Mouse (Mus musculus): ENCODE data around the gene Gm33543. TPM values are rescaled to one million over a fixed set of nuclear protein-coding genes. Genes with fewer than 3 reads are reported as not detected.

Gm33543 gene
- polyA plus RNA-seq (2015; fragmentation: Nextera tagmentation; extraction: Ambion mirVana) = not detected in 2 replicates

DNA sequence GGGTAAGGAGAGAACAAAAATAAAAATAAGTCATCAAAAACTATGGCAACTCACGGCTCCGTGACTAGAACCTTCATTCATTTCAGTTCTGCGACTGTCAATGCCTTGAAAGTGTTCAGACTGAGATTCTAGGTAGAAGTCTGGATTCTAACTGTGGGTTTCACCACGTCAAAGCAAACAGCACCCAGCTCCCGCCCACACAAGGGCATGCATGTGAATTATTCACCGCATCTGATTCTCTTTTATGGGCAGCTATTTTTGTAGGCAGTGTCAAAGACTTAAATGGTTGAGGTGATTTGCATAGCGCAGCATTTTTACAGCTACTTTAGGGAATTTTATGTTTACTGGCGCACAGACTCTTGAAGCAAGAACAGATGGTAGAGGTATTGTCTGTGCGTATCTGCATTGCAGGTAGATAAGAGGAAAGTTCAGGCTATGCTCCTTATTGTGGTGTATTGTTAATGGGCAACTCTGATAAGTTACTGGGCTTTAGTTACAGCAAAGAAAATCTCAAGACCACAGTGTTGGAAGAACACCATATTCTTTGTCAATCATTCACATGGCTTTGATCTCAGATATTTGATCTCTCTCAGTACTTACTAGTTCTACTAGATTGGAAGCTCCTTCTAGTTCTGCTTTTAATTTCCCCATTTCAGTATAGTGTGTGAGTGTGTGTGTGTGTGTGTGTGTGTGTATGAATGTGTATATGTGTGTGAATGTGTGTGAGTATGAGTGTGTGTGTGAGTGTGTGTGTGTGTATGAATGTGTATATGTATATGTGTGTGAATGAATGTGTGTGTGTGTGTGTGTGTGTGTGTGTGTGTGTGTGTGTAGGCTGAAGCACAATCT lies at the start of gene Gm33543:
Gm33543 (minus strand) TSS at position 142 of the 849 bp plus-strand sequence.
- no peaks in the 10 kb centered on the region for H3K9me3 ChIP-seq
- H3K36me3 ChIP-seq = no peaks in the 10 kb centered on the region
- peaks cover 6% of the 10 kb centered on the region; the same call in 1 of the 2 replicates for H3K27me3 ChIP-seq (replicated peaks)
- H3K4me3 ChIP-seq = no peak within 1 kb of the TSS
- no peak for ATAC-seq (ENCODE audit: extremely low read depth, insufficient number of reproducible peaks, low FRiP score, low TSS enrichment)
- WGBS = 79% methylated on average over 9 of the region's 9 CpGs
- H3K4me2 ChIP-seq = no peak within 1 kb of the TSS
- no peak within 1 kb of the TSS for H3K9ac ChIP-seq
- no peak within 1 kb of the TSS for H3K27ac ChIP-seq (replicated peaks)
- H3K4me1 ChIP-seq = peaks cover 6% of the 10 kb centered on the region

DNA sequence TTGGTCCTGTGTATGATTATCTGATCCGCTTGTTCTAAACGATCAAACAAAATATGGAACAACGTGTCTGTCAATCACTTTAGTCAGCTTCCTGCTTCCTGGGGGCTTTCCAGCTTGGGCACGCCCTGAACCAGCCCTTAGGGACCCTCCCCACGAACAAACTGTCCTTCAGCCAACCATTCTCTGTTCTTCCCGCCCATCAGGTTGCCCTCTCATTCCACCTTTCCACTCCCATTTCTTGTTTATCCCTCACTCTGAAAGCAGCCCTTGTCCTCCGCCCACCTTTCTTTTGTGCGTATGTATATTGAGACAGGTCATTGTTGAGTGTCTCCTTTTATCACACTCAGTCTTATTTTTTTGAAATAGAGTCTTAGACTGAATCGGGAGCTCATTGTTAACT lies 49.4 kb upstream of the Gm33543 start:
- WGBS = 77% methylated on average over 9 of the region's 9 CpGs
- no peak for ATAC-seq (ENCODE audit: extremely low read depth, insufficient number of reproducible peaks, low FRiP score, low TSS enrichment)
- Histone ChIP-seq H3K9ac (no peak overlapping the region), H3K36me3 (no peaks in the 10 kb centered on the region), H3K9me3 (no peaks in the 10 kb centered on the region), H3K27ac (replicated peaks) (no peak overlapping the region), H3K4me1 (peaks cover 9% of the 10 kb centered on the region; the same call in 1 of the 2 replicates), H3K27me3 (replicated peaks) (peaks cover 3% of the 10 kb centered on the region), H3K4me2 (no peak overlapping the region), H3K4me3 (no peak overlapping the region)

DNA sequence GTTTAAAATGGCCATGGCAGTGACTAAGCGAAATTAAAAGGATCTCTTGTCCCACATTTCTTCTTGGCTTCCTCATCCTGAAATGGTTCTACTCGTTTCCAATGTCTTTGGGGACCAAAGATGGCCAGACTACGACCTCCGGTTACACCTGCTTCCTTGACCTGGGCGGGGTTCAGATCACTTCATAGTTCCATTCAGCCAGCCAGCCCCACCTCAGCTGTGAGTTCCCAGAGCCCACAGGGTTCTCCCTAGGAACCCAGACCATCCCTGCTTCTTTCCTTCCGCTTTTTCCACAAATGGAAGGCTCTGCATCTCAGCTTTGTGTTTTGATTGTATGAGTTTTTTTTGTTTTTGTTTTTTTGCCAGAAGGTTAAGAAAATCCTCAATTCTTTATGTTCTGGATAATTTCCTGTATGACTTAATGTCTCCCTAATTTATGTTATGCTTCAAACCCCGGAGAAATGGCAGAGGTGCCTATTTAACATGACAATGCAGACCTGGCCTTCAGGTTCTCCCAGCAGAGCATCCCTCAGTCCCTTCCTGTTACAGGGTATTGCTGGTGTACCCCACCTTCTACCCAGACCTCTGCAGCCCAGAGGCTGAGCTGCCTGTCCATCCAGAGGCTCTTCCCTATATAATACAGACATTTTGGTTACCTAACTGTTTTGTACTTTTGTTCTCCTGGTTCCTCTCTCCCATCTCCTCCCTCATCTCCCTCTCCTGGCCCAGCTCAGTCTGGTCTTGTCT lies 48.7 kb upstream of the Gm33543 start:
- Histone ChIP-seq H3K4me2 (no peak overlapping the region), H3K27me3 (replicated peaks) (peaks cover 3% of the 10 kb centered on the region), H3K9ac (no peak overlapping the region), H3K4me1 (peaks cover 9% of the 10 kb centered on the region; the same call in 1 of the 2 replicates), H3K27ac (replicated peaks) (no peak overlapping the region), H3K4me3 (no peak overlapping the region), H3K36me3 (no peaks in the 10 kb centered on the region), H3K9me3 (no peaks in the 10 kb centered on the region)
- ATAC-seq (ENCODE audit: extremely low read depth, insufficient number of reproducible peaks, low FRiP score, low TSS enrichment) = no peak; the same call in 1 of the 2 replicates
- 70% methylated on average over 7 of the region's 7 CpGs for WGBS

DNA sequence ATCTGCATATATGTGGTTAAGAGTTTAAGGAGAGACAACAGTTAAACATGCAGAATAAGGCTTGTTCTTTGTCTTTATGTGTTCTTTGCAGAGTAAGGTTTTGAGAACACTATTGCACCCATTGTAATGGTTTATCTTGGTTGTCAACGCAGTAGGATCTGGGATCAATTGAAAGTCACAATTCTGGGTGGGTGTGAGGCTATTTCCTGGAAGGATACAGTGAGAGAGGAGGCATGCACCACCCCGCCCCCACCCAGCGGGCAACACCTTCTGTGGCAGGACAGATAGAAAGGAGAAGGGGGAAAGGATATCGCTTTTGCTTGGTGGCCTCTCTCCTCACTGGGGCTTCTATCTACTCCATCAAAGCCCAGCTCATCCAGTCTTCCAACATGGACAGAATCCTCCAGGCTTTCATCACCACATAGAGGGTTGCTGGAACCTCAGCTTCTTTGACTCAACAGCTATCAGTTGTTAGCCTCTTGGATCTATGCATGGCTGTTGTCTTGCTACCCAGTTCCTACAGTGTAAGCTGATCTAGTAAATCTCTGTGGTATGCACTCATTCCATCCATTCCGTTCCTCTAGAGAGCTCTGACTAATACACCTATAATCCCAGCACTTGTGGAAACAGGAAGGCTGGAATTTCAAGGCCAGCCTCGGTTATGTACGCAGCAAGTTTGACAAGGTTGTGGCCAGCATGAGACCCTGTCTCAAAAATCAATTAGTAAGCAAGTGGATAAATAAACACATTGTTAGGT lies 41.2 kb upstream of the Gm33543 start:
- no peaks in the 10 kb centered on the region for H3K27me3 ChIP-seq (replicated peaks)
- WGBS = 47% methylated on average over 7 of the region's 7 CpGs
- no peaks in the 10 kb centered on the region for H3K9me3 ChIP-seq
- H3K9ac ChIP-seq = no peak overlapping the region
- peaks cover 5% of the 10 kb centered on the region; the same call in 1 of the 2 replicates for H3K4me1 ChIP-seq
- no peak overlapping the region for H3K4me2 ChIP-seq
- H3K36me3 ChIP-seq = no peaks in the 10 kb centered on the region
- ATAC-seq (ENCODE audit: extremely low read depth, insufficient number of reproducible peaks, low FRiP score, low TSS enrichment) = no peak
- H3K4me3 ChIP-seq = no peak overlapping the region
- no peak overlapping the region for H3K27ac ChIP-seq (replicated peaks)

DNA sequence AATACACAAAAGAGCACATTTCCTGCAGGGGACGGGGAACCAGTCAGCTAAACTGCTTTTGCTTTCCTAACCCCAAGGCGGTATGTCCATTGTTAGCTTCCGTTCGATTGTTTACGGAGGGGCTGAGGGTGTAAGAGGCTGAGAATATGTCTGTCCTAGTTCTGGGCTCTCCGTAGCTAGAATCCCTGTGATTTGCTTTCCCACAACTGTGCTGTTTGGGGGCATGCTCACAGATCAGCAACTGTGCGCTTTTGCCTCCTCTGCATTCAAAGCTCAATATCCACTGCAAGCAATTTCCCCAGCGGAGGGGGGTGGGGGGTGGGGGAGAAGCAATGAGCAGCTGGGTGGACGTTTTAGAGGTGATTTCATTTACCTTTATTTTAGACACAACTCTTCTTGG lies 39.3 kb upstream of the Gm33543 start:
- no peak overlapping the region for H3K9ac ChIP-seq
- no peaks in the 10 kb centered on the region for H3K36me3 ChIP-seq
- H3K27ac ChIP-seq (replicated peaks) = no peak overlapping the region
- peaks cover 5% of the 10 kb centered on the region; the same call in 1 of the 2 replicates for H3K4me1 ChIP-seq
- H3K4me2 ChIP-seq = no peak overlapping the region
- 59% methylated on average over 9 of the region's 9 CpGs for WGBS
- H3K4me3 ChIP-seq = no peak overlapping the region
- no peak for ATAC-seq (ENCODE audit: extremely low read depth, insufficient number of reproducible peaks, low FRiP score, low TSS enrichment)
- H3K27me3 ChIP-seq (replicated peaks) = no peaks in the 10 kb centered on the region
- no peaks in the 10 kb centered on the region for H3K9me3 ChIP-seq

DNA sequence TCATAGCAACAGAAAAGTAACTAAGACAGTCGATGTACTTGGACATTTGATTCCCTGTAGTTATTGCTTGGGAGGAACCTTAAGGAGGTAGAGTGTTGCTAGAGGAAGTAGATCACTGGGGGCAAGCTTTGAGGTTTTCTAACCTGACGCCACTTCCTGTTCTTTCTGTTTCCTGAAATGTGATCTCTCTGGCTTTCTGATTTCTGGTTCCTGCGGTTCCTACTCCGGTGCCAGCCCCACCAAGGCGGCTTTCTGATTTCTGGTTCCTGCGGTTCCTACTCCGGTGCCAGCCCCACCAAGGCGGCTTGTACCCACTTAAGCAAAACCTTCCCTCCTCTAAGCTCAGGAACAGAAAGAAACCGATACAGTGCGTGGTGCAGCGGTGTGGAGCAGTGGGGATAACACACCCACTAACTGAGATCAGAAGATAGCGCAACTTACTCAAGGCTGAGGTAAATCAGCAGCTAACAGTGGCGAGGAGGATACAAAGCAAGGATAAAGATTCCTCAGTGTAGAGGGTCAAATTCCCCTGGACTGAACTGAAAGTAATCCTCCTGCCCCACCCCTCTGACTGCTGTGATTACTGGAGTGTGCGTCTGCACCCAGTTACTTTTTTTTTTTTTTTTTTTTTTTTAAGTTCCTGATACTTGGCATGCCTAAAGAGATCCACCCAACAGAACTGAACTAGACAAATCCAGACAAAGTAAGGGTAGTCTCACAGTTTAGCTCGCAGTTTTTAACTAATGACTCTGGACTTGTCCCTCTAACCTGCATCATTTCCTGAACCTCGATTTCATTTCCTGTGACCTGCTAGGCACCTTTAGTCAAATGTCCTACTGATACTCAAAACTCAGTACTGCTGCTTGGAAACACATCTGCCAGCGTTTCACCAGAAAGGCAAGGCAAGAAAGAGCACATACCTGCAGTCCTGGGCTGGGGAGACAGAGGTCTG lies 37.5 kb upstream of the Gm33543 start:
- Histone ChIP-seq H3K36me3 (no peaks in the 10 kb centered on the region), H3K27ac (replicated peaks) (no peak overlapping the region), H3K4me2 (no peak overlapping the region), H3K9ac (no peak overlapping the region), H3K9me3 (no peaks in the 10 kb centered on the region), H3K4me3 (no peak overlapping the region), H3K4me1 (peaks cover 5% of the 10 kb centered on the region; the same call in 1 of the 2 replicates), H3K27me3 (replicated peaks) (no peaks in the 10 kb centered on the region)
- 83% methylated on average over 17 of the region's 17 CpGs for WGBS
- ATAC-seq (ENCODE audit: extremely low read depth, insufficient number of reproducible peaks, low FRiP score, low TSS enrichment) = no peak

DNA sequence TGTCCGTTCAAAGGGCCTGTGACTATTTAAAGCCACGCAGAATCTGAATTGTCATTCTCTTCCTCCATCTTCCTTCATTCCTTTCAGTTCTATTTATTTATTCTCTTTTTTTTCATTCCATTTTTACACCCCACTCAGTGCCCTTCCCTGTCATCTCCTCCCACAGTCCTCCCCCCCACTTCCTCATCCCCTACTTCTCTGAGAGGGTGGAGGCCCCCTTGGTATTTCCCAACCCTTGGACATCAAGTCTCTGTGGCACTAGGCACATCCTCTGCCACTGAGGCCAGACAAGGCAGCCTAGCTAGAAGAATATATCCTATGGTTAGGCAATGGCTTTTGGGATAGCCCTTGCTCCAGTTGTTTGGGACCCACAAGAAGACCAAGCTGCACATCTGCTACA lies 28.1 kb upstream of the Gm33543 start:
- Histone ChIP-seq H3K27me3 (replicated peaks) (no peaks in the 10 kb centered on the region), H3K36me3 (no peaks in the 10 kb centered on the region), H3K27ac (replicated peaks) (no peak overlapping the region), H3K4me3 (no peak overlapping the region), H3K9me3 (no peaks in the 10 kb centered on the region), H3K4me1 (no peaks in the 10 kb centered on the region), H3K9ac (no peak overlapping the region), H3K4me2 (no peak overlapping the region)
- 75% methylated on average over 2 of the region's 2 CpGs for WGBS
- ATAC-seq (ENCODE audit: extremely low read depth, insufficient number of reproducible peaks, low FRiP score, low TSS enrichment) = no peak

DNA sequence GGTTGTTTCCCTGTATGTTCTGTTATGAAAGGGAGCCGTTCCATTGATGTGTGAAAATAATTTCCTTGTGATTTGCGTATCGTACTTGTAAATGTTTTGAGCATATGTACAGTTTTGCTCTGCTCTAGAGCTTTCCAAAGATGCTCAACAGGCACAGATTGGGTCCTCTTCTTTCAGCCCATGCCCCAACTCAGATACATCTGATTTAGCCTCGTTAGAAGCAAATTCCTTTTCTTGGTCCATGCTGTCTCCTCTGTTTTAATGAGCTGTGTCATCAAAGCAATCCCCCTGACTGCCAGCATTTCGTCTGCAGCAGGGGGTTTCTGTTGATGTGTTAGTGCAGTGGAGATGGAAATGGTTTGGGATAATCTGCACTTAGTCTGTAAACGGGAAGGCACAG lies 25.6 kb upstream of the Gm33543 start:
- 61% methylated on average over 6 of the region's 6 CpGs for WGBS
- Histone ChIP-seq H3K27ac (replicated peaks) (no peak overlapping the region), H3K27me3 (replicated peaks) (no peaks in the 10 kb centered on the region), H3K9me3 (no peaks in the 10 kb centered on the region), H3K4me1 (peaks cover 15% of the 10 kb centered on the region), H3K9ac (no peak overlapping the region), H3K4me2 (no peak overlapping the region), H3K4me3 (no peak overlapping the region), H3K36me3 (no peaks in the 10 kb centered on the region)
- no peak for ATAC-seq (ENCODE audit: extremely low read depth, insufficient number of reproducible peaks, low FRiP score, low TSS enrichment)

DNA sequence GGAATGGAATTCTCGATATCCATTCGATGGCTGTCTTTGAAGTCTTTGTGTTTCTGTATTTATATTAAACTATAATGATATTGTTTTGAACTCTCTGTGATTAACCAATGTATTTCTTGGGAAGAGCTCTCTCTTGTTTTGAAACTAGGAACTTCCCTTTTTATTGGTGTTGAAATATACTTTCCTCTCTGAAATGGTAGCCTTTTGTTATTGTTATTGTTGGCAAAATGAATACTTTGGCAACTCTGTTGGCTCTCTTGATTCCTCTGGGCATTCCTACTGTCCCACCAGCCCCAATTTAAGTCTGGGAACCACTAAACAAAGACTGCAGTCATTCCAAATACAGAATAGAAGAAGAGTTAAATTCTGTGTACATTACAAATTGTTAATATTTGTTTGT lies 24.9 kb upstream of the Gm33543 start:
- Histone ChIP-seq H3K36me3 (no peaks in the 10 kb centered on the region), H3K9ac (no peak overlapping the region), H3K4me1 (peaks cover 15% of the 10 kb centered on the region), H3K27ac (replicated peaks) (no peak overlapping the region), H3K4me2 (no peak overlapping the region), H3K27me3 (replicated peaks) (no peaks in the 10 kb centered on the region), H3K9me3 (no peaks in the 10 kb centered on the region), H3K4me3 (no peak overlapping the region)
- ATAC-seq (ENCODE audit: extremely low read depth, insufficient number of reproducible peaks, low FRiP score, low TSS enrichment) = no peak
- WGBS = 83% methylated on average over 2 of the region's 2 CpGs

DNA sequence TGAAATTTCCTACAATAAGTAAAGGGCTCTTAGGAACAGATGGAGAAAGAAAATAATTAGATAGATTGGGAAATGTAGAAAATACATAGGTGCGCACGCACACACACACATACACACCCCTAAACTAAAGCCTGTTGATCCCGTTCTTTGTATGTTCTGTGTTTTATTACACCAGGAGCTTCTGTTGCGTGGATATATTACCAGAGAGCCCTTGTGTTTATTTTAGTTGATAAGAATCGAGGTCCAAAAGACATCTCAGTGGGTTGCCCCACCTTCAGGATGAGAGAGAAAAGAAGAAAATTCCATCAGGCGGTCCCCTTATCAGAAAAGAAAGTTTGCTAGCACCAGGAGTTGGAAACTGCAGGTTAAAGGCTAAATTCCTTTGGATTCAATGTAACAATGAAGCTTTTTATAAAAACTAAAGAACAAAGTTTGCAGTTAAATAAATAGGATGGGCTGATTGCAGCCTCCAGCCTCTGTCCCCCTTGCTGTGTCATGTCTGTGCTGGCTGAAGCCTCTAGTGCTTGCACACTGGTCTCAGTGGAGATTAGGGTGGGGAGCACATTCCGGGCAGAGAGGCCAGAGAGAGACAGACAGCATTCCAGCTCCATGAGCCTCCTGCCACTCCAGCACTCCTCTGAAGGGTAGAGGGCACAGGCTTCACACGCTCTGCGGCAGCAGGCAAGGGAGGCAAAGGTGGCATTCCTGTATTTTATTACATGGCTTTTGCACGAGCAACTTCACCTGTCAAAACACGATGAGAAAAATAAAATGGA lies 21.8 kb upstream of the Gm33543 start:
- ATAC-seq (ENCODE audit: extremely low read depth, insufficient number of reproducible peaks, low FRiP score, low TSS enrichment) = peak; percentile 37; the same call in 1 of the 2 replicates
- H3K4me1 ChIP-seq = peaks cover 15% of the 10 kb centered on the region
- H3K4me2 ChIP-seq = peak overlapping the region; percentile 15
- 35% methylated on average over 11 of the region's 11 CpGs for WGBS
- peak overlapping the region; percentile 74 for H3K27ac ChIP-seq (replicated peaks)
- no peaks in the 10 kb centered on the region for H3K36me3 ChIP-seq
- peak overlapping the region; percentile 29 for H3K9ac ChIP-seq
- H3K9me3 ChIP-seq = no peaks in the 10 kb centered on the region
- H3K4me3 ChIP-seq = no peak overlapping the region
- H3K27me3 ChIP-seq (replicated peaks) = no peaks in the 10 kb centered on the region
